Mouse (Mus musculus) lung, adult 2 months (tissue): ENCODE data around the gene Rapsn.

Source experiments
- CTCF ChIP-seq: fragments of 200-500 bp; IDR thresholded peaks from 2 replicates; pipeline ENCODE4 v1.5.1; 2011; ENCODE audit warnings: mild to moderate bottlenecking, low read length, control low read depth; ENCODE audit not compliant: insufficient read depth
- POLR2A ChIP-seq: fragments of 200-500 bp; IDR thresholded peaks from 2 replicates; pipeline ENCODE4 v1.6.1; 2011; ENCODE audit warnings: low read depth, mild to moderate bottlenecking, control low read depth, low read length, borderline replicate concordance; ENCODE audit errors: extremely low read depth

- TF ChIP-seq CTCF = no peak
- no peak for TF ChIP-seq POLR2A
Observed at GRCm38 (mm10) chr2:91023131-91023530, 12.3 kb upstream of the Rapsn start.
